ENCODE assay signal across 1 mouse cellular context in genomic region chr16:32877343-32878156, GRCm38 (mm10).
TF ChIP-seq lines count a peak whose summit lies in the region.

Gene Fyttd1, plus strand, starts transcription at chr16:32877500.
Gene Rubcn, minus strand, starts transcription at chr16:32877766.

TF ChIP-seq in CH12.LX, 34 proteins besides CTCF, POLR2A, EP300 and RAD21 (continued from another document):
- TF ChIP-seq BHLHE40 (IDR thresholded peaks at IDR 0.05; ENCODE audit: low read depth, low read length) = peak; percentile 75
- no peak for TF ChIP-seq PAX5 (IDR thresholded peaks at IDR 0.05; ENCODE audit: low read length)
- peak; percentile 80 for TF ChIP-seq ELF1 (IDR thresholded peaks at IDR 0.05; ENCODE audit: low read depth, low read length)
- TF ChIP-seq SMC3 (IDR thresholded peaks at IDR 0.05; ENCODE audit: low read depth, low read length) = peak; percentile 48
- TF ChIP-seq JUND (conservative IDR thresholded peaks at IDR 0.05; ENCODE audit: low read depth, low read length) = no peak
- TF ChIP-seq NRF1 (IDR thresholded peaks at IDR 0.05; ENCODE audit: low read depth, low read length) = peak; percentile 92
- peak; percentile 88; the same call in 1 of the 2 replicates for TF ChIP-seq MXI1 (IDR thresholded peaks at IDR 0.05; ENCODE audit: low read depth, low read length)
- no peak for TF ChIP-seq E2F4 (IDR thresholded peaks at IDR 0.05; ENCODE audit: insufficient replicate concordance, low read depth, low read length)
- TF ChIP-seq USF2 (conservative IDR thresholded peaks at IDR 0.05; ENCODE audit: low read depth, low read length) = no peak
- TF ChIP-seq ZMIZ1 (IDR thresholded peaks at IDR 0.05; ENCODE audit: low read depth, low read length) = peak; percentile 84
- 0 out of 2 replicates have a peak, but pooled peaks have one; percentile 46 for TF ChIP-seq CHD2 (IDR thresholded peaks at IDR 0.05; ENCODE audit: low read length)
- peak; percentile 38; the same call in 1 of the 2 replicates for TF ChIP-seq ETS1 (conservative IDR thresholded peaks at IDR 0.05; ENCODE audit: low read depth, low read length)
- 0 out of 2 replicates have a peak, but pooled peaks have one; percentile 23 for TF ChIP-seq TBP (conservative IDR thresholded peaks at IDR 0.05; ENCODE audit: low read depth, low read length)
- no peak for TF ChIP-seq ZC3H11A (IDR thresholded peaks at IDR 0.05; ENCODE audit: low read depth, low read length)
- peak; percentile 51; the same call in 1 of the 2 replicates for TF ChIP-seq KAT2A (IDR thresholded peaks at IDR 0.05; ENCODE audit: insufficient replicate concordance, low read length)
- TF ChIP-seq ZNF384 (IDR thresholded peaks at IDR 0.05; ENCODE audit: low read depth, low read length) = peak; percentile 42; the same call in 1 of the 2 replicates
- TF ChIP-seq NELFE (IDR thresholded peaks at IDR 0.05; ENCODE audit: low read depth, low read length) = peak; percentile 92
- TF ChIP-seq MYC (IDR thresholded peaks at IDR 0.05; ENCODE audit: low read depth, low read length) = 0 out of 2 replicates have a peak, but pooled peaks have one; percentile 34
- TF ChIP-seq CHD1 (IDR thresholded peaks at IDR 0.05; ENCODE audit: low read depth, low read length) = 0 out of 2 replicates have a peak, but pooled peaks have one; percentile 60
- no peak for TF ChIP-seq MAFK (IDR thresholded peaks at IDR 0.05; ENCODE audit: insufficient replicate concordance, low read length)
- TF ChIP-seq TCF12 (IDR thresholded peaks at IDR 0.05; ENCODE audit: low read depth, low read length) = peak; percentile 96
- no peak for TF ChIP-seq USF1 (IDR thresholded peaks at IDR 0.05; ENCODE audit: low read depth, low read length)
- TF ChIP-seq JUN (IDR thresholded peaks at IDR 0.05; ENCODE audit: insufficient read depth, low read depth, low read length) = no peak
- TF ChIP-seq HCFC1 (IDR thresholded peaks at IDR 0.05; ENCODE audit: low read depth, low read length) = peak; percentile 84
- peak; percentile 94 for TF ChIP-seq IRF4 (IDR thresholded peaks at IDR 0.05; ENCODE audit: low read depth, low read length)
